Mouse (Mus musculus): ENCODE results near the gene Ppt2. TPM values are rescaled to one million over a fixed set of nuclear protein-coding genes. Genes with fewer than 3 reads are reported as not detected.

Gene Ppt2
- total RNA-seq, 2 experiments from 2014 or later, result 2.9 to 21.3 TPM

DNA sequence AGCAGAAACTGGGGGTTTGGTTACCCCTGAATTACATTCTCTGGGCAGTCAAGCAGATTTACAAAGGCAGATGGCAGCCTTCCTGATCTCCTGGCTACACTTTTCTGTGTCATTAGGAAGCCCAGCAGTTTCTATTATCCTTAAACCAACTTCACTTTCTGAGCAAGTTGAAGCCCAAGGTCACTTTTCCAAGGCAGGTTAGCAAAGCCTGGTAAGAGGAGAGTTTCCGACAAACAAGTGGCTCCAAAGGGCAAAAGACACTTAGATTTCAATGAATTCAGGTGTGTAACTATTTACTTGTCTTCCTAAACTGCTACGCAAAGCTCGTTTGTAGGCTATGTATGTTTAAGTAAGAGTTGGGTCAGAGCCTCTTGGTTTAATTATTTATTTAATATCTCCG lies 15.1 kb upstream of the Ppt2 start:
- ATAC-seq (replicated peaks; ENCODE audit: low FRiP score, poor library complexity, severe bottlenecking), result no peak

GRCm38 (mm10) chr17:34641945-34642344 lies 13.6 kb upstream of the Ppt2 start:
- no peak for ATAC-seq (replicated peaks; ENCODE audit: low FRiP score, poor library complexity, severe bottlenecking)

GRCm38 (mm10) chr17:34640778-34641601 lies 12.7 kb upstream of the Ppt2 start:
- no peak for ATAC-seq (replicated peaks; ENCODE audit: low FRiP score, poor library complexity, severe bottlenecking)

DNA sequence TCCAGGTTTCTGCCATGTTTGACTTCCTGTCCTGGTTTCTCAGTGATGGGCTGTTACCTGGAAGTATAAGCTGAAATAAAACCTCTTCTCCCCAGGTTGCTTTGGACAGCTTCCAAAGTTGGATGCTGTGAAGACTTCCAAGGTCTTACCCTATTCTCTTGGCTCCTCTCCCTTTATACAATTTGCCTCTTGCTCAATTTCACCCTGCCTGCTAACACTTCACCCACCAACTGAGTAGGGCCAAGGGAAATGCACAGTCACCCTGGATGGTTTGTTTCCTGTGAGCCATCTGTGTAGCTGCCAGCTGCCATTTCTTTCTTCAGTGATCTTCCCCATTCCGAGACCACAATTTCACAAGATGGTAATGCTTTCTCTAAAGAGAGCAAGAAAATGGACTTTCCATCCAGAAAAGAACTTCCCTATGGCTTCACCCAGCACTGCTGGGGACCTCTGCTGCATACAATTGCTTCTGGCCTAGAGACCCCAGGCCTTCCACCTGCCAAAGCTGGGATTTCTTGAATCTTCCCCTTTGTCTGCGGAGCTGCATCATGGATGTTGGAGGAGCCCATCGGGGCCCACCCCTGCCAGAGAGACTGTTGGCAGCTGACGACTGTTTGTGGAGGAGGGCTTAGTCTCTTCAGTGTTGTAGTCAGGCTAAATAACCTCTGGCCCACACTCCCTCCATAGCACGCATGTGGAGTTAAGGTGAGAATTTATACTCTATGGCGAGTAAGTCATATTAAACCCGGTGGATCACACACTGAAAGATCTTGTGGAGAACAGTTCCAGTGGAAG lies 11.3 kb upstream of the Ppt2 start:
- no peak for ATAC-seq (replicated peaks; ENCODE audit: low FRiP score, poor library complexity, severe bottlenecking)

DNA sequence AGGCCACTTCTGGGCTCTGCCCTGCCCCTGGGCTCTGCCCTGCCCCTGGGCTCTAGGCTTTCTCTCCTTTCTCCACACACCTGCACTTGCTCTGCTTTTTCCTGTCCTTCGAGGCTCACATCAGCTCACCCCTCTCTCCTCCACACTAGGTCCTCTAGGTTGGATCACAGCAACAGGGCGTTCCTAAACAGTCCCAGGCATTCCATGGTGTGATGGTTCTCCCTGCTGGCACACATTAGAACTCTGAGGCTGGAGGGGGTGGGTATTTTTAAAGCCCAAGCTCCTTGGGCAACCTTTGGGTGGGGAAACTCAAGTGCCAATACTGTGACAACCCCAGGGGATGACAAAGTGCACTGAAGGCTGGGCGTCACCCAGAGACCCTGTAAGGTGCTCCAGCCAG lies 9.1 kb upstream of the Ppt2 start:
- ATAC-seq (replicated peaks; ENCODE audit: low FRiP score, poor library complexity, severe bottlenecking), result no peak

DNA sequence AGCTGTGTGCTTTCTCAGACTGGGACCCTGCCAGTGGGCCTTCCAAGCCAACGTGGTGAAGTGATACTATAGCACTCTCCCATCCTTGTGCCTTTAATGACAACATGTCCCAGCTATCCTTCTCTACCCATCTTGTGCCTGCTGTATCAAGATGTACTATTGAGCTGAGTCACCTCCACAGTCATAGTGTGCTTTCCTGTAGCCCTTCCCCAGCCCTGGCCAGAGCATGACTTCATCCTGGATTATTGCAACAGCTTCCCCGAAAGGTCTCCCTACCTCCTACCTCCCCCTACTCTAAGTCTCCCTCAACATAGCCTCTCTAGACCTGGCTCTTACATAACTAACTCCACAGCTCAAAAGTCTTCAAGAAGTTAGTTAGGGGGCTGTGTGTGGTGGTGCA lies 7.4 kb upstream of the Ppt2 start:
- no peak for ATAC-seq (replicated peaks; ENCODE audit: low FRiP score, poor library complexity, severe bottlenecking)

DNA sequence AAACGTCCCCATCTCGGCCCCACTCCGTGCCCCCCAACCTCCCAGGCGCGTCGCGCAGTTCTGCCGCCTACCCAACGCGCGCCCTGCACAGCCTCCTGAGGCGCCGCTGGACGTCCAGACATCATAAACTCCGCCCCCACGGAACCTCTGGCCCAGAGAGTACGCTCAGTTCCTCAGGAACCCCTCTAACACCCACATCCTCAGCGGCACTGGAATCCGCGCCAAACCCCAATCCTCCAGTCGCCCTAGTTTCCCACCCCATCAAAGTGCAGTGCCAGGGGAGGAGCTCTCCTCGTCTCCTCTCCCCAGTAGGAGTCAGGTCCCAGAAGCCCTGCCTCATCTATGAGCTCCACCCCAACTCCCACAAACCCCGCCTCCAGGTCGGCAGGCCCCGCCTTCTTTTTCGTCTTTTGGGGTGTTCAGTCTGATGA lies 4.0 kb upstream of the Ppt2 start:
- peak; percentile 51 for ATAC-seq (replicated peaks; ENCODE audit: low FRiP score, poor library complexity, severe bottlenecking)

- no peak for ATAC-seq (replicated peaks; ENCODE audit: low FRiP score, poor library complexity, severe bottlenecking)
These were observed 3.3 kb upstream of the Ppt2 start for GRCm38 (mm10) chr17:34631647-34632046.

- no peak for ATAC-seq (replicated peaks; ENCODE audit: low FRiP score, poor library complexity, severe bottlenecking)
These were observed 2.5 kb upstream of the Ppt2 start for GRCm38 (mm10) chr17:34630761-34631301.

- ATAC-seq (replicated peaks; ENCODE audit: low FRiP score, poor library complexity, severe bottlenecking), result no peak
These were observed 1.7 kb upstream of the Ppt2 start for GRCm38 (mm10) chr17:34629796-34630603.

- ATAC-seq (replicated peaks; ENCODE audit: low FRiP score, poor library complexity, severe bottlenecking), result no peak
These were observed 976 bp upstream of the Ppt2 start, which contains the start of gene Prrt1 for GRCm38 (mm10) chr17:34629221-34629751. Gene Prrt1, plus strand, starts transcription at chr17:34629533.

- ATAC-seq (replicated peaks; ENCODE audit: low FRiP score, poor library complexity, severe bottlenecking), result no peak
These were observed 296 bp upstream of the Ppt2 start for GRCm38 (mm10) chr17:34628644-34628967.

- ATAC-seq (replicated peaks; ENCODE audit: low FRiP score, poor library complexity, severe bottlenecking), result peak; percentile 59
These were observed 992 bp downstream of the Ppt2 start for GRCm38 (mm10) chr17:34627093-34627942.

- peak; percentile 45 for ATAC-seq (replicated peaks; ENCODE audit: low FRiP score, poor library complexity, severe bottlenecking)
These were observed 1.6 kb downstream of the Ppt2 start for GRCm38 (mm10) chr17:34626773-34627092.

- ATAC-seq (replicated peaks; ENCODE audit: low FRiP score, poor library complexity, severe bottlenecking), result 0 out of 2 replicates have a peak, but pooled peaks have one; percentile 5
These were observed 2.1 kb downstream of the Ppt2 start for GRCm38 (mm10) chr17:34626062-34626772.

- no peak for ATAC-seq (replicated peaks; ENCODE audit: low FRiP score, poor library complexity, severe bottlenecking)
These were observed 3.3 kb downstream of the Ppt2 start for GRCm38 (mm10) chr17:34624981-34625380.

DNA sequence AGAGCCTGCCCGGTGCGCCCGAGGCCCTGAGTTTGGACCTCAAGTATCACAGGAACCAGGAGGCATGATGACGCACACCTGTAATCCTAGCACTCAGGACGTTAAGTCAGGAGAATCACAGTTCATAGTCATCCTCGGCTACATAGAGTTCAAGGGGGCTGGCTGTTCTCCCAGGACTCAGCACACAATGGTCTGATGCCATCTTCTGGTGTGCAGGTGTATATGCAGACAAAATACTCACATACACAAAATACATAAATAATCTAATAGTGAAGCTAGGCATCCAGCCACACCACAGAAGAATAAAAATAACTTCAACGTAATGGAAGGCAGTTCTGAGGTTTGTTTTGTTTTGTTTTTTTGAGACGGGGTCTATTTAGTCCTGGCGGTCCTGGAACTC lies 5.1 kb downstream of the Ppt2 start:
- no peak for ATAC-seq (replicated peaks; ENCODE audit: low FRiP score, poor library complexity, severe bottlenecking)

GRCm38 (mm10) chr17:34621006-34621405 lies 7.3 kb downstream of the Ppt2 start:
- ATAC-seq (replicated peaks; ENCODE audit: low FRiP score, poor library complexity, severe bottlenecking), result no peak
